Mouse (Mus musculus): ENCODE results near the gene Gm28048. TPM values are rescaled to one million over a fixed set of nuclear protein-coding genes. Genes with fewer than 3 reads are reported as not detected.
A peak's percentile ranks its signal among the peaks of the same experiment; 100 is the strongest.

Gm28048 gene
- polyA plus RNA-seq, 1 experiment = 0.05 TPM

DNA sequence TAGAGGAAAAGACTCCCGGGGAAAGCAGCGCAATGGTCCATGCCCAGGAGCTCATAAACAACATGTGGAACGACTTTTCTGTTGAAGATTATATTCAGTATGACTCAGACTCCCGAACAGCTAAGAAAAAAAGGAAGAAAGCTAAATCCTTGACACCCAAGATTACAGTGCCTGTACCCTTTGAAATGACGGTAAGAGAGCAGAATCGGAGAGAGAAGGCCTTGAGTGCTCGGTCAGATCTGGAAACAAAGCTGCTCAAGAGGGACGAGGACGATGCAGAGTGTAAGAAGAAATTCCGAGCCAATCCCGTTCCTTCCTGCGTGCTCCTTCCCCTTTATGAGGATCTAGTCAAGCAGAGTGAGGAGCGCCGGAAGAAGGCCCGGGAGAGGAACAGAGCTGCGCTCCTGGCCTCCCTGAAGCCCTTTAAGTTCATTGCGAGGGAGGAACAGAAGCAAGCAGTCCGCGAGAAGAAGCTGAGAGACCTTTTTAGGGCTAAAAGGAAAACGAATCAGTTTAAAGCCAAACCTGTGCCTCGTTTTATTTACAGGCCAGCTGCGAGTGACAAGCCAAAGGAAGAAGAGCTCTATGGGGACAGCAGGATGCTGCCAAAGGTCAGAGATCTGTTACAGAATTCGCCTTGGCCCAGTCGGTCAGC is 38.4 kb upstream of the Gm28048 start:
- Histone ChIP-seq H3K36me3 (ENCODE audit: control insufficient read depth, insufficient read depth, low read length) (no peaks in the 10 kb centered on the region), H3K27ac (ENCODE audit: insufficient read depth, low read length) (no peak overlapping the region), H3K4me1 (ENCODE audit: control insufficient read depth, insufficient read depth, insufficient read length) (no peaks in the 10 kb centered on the region), H3K27me3 (ENCODE audit: control insufficient read depth, insufficient read depth, low read length) (no peaks in the 10 kb centered on the region), H3K4me3 (ENCODE audit: extremely low read depth, insufficient read depth, insufficient read length) (no peak overlapping the region)
- 88% methylated on average over 24 of the region's 24 CpGs for WGBS
- DNase-seq (ENCODE audit: low read depth in 1 of 2, low spot score in 2 of 2) = no peak
- TF ChIP-seq POLR2A (IDR thresholded peaks at IDR 0.05; ENCODE audit: low read depth, low read length) = no peak
- no peak for TF ChIP-seq CTCF (IDR thresholded peaks at IDR 0.05; ENCODE audit: extremely low read depth, insufficient read depth, insufficient read length, insufficient replicate concordance)

DNA sequence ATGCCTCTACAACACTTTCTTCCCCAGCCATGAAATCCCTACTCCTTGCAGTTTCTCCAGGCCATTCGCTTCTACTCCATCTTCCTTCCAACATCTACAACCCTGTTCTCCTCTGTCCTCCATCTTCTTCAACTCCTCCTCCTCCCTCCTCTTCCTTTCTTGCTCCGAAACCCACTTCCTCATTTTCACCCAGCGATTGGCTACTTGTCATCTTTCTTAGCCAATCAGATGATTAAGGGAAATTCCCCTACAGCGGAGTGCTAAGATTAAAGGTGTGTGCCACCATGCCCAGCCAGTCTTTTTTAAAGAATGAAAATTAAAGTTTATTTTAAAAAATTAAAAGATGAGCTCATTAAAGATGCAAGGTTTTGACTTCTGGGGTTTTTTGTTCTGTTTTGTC is 36.1 kb upstream of the Gm28048 start:
- no peak overlapping the region for H3K27ac ChIP-seq (ENCODE audit: insufficient read depth, low read length)
- WGBS = 71% methylated on average over 4 of the region's 4 CpGs
- no peak overlapping the region for H3K4me3 ChIP-seq (ENCODE audit: extremely low read depth, insufficient read depth, insufficient read length)
- H3K36me3 ChIP-seq (ENCODE audit: control insufficient read depth, insufficient read depth, low read length) = no peaks in the 10 kb centered on the region
- no peaks in the 10 kb centered on the region for H3K4me1 ChIP-seq (ENCODE audit: control insufficient read depth, insufficient read depth, insufficient read length)
- no peak for DNase-seq (ENCODE audit: low read depth in 1 of 2, low spot score in 2 of 2)
- no peaks in the 10 kb centered on the region for H3K27me3 ChIP-seq (ENCODE audit: control insufficient read depth, insufficient read depth, low read length)
- TF ChIP-seq POLR2A (IDR thresholded peaks at IDR 0.05; ENCODE audit: low read depth, low read length) = no peak
- no peak for TF ChIP-seq CTCF (IDR thresholded peaks at IDR 0.05; ENCODE audit: extremely low read depth, insufficient read depth, insufficient read length, insufficient replicate concordance)

DNA sequence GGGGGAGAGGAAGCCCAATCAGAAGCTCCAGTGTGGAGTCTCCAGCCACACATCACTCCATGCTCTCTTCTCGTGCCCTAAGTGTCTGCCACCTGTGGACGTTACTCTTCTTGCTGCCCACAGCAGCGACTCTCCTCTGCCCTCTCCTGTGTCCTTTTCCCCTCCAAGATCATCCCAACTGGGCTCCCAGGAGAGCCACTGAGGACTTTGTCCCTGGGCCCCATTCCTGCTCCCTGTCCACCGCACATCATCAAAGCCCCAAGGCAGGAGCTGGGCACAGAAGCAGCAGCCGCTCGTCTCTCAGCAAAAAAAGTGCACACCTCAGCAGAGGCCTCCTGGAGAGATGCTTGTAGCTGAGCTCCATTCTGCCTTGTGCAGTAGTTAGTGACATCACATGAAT is 33.1 kb upstream of the Gm28048 start:
- H3K27ac ChIP-seq (ENCODE audit: insufficient read depth, low read length) = no peak overlapping the region
- H3K27me3 ChIP-seq (ENCODE audit: control insufficient read depth, insufficient read depth, low read length) = no peaks in the 10 kb centered on the region
- H3K4me1 ChIP-seq (ENCODE audit: control insufficient read depth, insufficient read depth, insufficient read length) = no peaks in the 10 kb centered on the region
- TF ChIP-seq CTCF (IDR thresholded peaks at IDR 0.05; ENCODE audit: extremely low read depth, insufficient read depth, insufficient read length, insufficient replicate concordance) = no peak
- no peak for DNase-seq (ENCODE audit: low read depth in 1 of 2, low spot score in 2 of 2)
- no peak overlapping the region for H3K4me3 ChIP-seq (ENCODE audit: extremely low read depth, insufficient read depth, insufficient read length)
- WGBS = 86% methylated on average over 6 of the region's 6 CpGs
- H3K36me3 ChIP-seq (ENCODE audit: control insufficient read depth, insufficient read depth, low read length) = no peaks in the 10 kb centered on the region

DNA sequence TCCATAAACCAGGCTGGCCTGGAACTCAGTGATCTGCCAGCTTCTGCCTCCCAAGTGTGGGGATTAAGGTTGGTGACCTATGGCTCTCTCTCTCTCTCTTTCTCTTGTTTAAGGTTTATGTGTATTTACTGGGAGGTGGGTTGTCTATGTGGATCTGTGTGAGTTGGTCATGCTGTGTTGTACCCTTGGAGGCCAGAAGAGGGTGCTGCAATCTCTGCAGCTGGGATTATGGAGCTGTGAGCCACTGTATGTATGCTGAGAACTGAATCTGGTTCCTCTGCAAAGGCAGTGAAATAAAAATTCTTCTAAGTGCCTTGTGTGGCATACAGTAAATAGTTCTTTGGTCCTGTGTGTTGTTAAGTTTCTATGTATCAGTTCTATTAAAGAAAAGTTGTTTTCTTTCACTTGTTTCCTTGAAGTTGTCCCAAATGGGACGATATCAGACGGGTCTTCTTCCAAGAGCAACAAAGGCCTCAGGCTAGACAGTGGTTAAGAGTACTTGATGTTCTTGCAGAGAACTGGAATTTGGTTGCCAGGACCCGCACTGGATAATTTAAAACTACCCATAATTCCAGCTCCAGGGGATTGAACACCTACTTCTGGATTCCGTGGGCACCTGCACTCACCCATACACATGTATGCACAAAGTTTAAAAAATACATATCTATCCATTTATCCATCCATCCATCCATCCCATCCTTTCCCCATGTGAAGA is 31.8 kb upstream of the Gm28048 start:
- Histone ChIP-seq H3K36me3 (ENCODE audit: control insufficient read depth, insufficient read depth, low read length) (no peaks in the 10 kb centered on the region), H3K27me3 (ENCODE audit: control insufficient read depth, insufficient read depth, low read length) (no peaks in the 10 kb centered on the region), H3K4me1 (ENCODE audit: control insufficient read depth, insufficient read depth, insufficient read length) (peaks cover 2% of the 10 kb centered on the region; the same call in 1 of the 2 replicates), H3K4me3 (ENCODE audit: extremely low read depth, insufficient read depth, insufficient read length) (no peak overlapping the region), H3K27ac (ENCODE audit: insufficient read depth, low read length) (no peak overlapping the region)
- peak; percentile 23; the same call in 1 of the 2 replicates for TF ChIP-seq CTCF (IDR thresholded peaks at IDR 0.05; ENCODE audit: extremely low read depth, insufficient read depth, insufficient read length, insufficient replicate concordance)
- TF ChIP-seq POLR2A (IDR thresholded peaks at IDR 0.05; ENCODE audit: low read depth, low read length) = no peak
- no peak for DNase-seq (ENCODE audit: low read depth in 1 of 2, low spot score in 2 of 2)
- 97% methylated on average over 4 of the region's 4 CpGs for WGBS

DNA sequence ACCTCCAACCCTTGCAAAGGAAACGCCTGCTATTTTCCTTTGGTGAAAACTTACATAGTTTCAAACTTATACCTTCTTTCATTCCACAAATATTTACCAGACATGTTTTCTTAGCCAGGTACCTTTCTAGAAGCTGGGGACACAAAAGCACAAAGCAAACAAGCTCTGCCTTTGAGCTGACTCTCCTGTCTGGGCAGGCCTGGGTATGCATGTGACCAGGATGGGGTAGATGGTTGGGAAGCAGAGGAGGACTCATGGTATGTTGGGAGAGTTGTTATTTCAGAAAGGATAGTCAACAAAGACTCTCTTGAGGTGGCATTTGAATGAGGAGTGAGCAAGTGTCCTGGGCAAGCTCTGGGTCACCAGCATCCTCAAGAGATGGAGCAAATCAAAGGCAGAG is 31.2 kb upstream of the Gm28048 start:
- Histone ChIP-seq H3K27me3 (ENCODE audit: control insufficient read depth, insufficient read depth, low read length) (no peaks in the 10 kb centered on the region), H3K36me3 (ENCODE audit: control insufficient read depth, insufficient read depth, low read length) (no peaks in the 10 kb centered on the region), H3K27ac (ENCODE audit: insufficient read depth, low read length) (no peak overlapping the region), H3K4me3 (ENCODE audit: extremely low read depth, insufficient read depth, insufficient read length) (no peak overlapping the region), H3K4me1 (ENCODE audit: control insufficient read depth, insufficient read depth, insufficient read length) (peaks cover 2% of the 10 kb centered on the region; the same call in 1 of the 2 replicates)
- TF ChIP-seq POLR2A (IDR thresholded peaks at IDR 0.05; ENCODE audit: low read depth, low read length) = no peak
- TF ChIP-seq CTCF (IDR thresholded peaks at IDR 0.05; ENCODE audit: extremely low read depth, insufficient read depth, insufficient read length, insufficient replicate concordance) = no peak
- WGBS = 87% methylated on average over 1 of the region's 1 CpGs
- no peak for DNase-seq (ENCODE audit: low read depth in 1 of 2, low spot score in 2 of 2)

DNA sequence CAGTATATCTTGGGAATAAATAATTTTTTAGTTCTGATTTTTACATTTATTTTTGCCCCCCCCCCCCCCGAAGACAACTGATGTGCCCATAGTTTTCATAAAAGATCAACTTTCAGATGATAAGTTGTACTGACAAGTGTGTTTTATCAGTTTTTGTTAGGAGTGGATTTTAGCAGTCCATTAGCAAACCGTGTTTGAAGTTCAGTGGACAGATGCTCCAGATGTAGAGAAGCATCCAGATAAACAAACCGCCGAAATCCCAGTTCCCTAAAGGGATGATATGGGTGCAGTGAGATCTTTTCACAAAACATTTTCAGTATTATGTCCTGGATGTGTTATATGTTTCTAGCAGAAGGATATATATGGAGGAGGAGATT is 26.9 kb upstream of the Gm28048 start:
- Histone ChIP-seq H3K4me1 (ENCODE audit: control insufficient read depth, insufficient read depth, insufficient read length) (peaks cover 2% of the 10 kb centered on the region; the same call in 1 of the 2 replicates), H3K36me3 (ENCODE audit: control insufficient read depth, insufficient read depth, low read length) (peaks cover 4% of the 10 kb centered on the region), H3K4me3 (ENCODE audit: extremely low read depth, insufficient read depth, insufficient read length) (peak overlapping the region; percentile 81; the same call in 1 of the 2 replicates), H3K27ac (ENCODE audit: insufficient read depth, low read length) (no peak overlapping the region), H3K27me3 (ENCODE audit: control insufficient read depth, insufficient read depth, low read length) (no peaks in the 10 kb centered on the region)
- TF ChIP-seq POLR2A (IDR thresholded peaks at IDR 0.05; ENCODE audit: low read depth, low read length) (no peak), CTCF (IDR thresholded peaks at IDR 0.05; ENCODE audit: extremely low read depth, insufficient read depth, insufficient read length, insufficient replicate concordance) (no peak)
- DNase-seq (ENCODE audit: low read depth in 1 of 2, low spot score in 2 of 2) = no peak
- 39% methylated on average over 4 of the region's 4 CpGs for WGBS
